Mouse (Mus musculus): ENCODE measurements around the gene Zfyve26.
A peak's percentile ranks its signal among the peaks of the same experiment; 100 is the strongest.
"Not testable (repeated sequence)": the region's sequence is repeated elsewhere in the genome, so short reads cannot be mapped to it uniquely, and the experiment has no call there.

Gene Zfyve26

GRCm38 (mm10) chr12:79260154-79260553 lies 36.0 kb downstream of the Zfyve26 start:
- no peak for DNase-seq (ENCODE audit: low spot score)

- DNase-seq (ENCODE audit: low spot score): no peak
Observed at GRCm38 (mm10) chr12:79254975-79255374, 41.1 kb downstream of the Zfyve26 start.

GRCm38 (mm10) chr12:79253294-79254053 lies 42.6 kb downstream of the Zfyve26 start:
- no peak for DNase-seq (ENCODE audit: low spot score)

- DNase-seq (ENCODE audit: low spot score): no peak
Observed at GRCm38 (mm10) chr12:79248110-79248509, 48.0 kb downstream of the Zfyve26 start.

- no peak for DNase-seq (ENCODE audit: low spot score)
Observed at GRCm38 (mm10) chr12:79242921-79243320, 53.2 kb downstream of the Zfyve26 start.

- DNase-seq (ENCODE audit: low spot score): no peak
Observed at GRCm38 (mm10) chr12:79241985-79242384, 54.1 kb downstream of the Zfyve26 start.

GRCm38 (mm10) chr12:79235485-79236080 lies 60.5 kb downstream of the Zfyve26 start:
- DNase-seq (ENCODE audit: low spot score): peak; percentile 22

- DNase-seq (ENCODE audit: low spot score): no peak
Observed at GRCm38 (mm10) chr12:79217511-79217910, 78.6 kb downstream of the Zfyve26 start.

- DNase-seq (ENCODE audit: low spot score): no peak
Observed at GRCm38 (mm10) chr12:79211447-79211846, 84.7 kb downstream of the Zfyve26 start.

GRCm38 (mm10) chr12:79208703-79209464 lies 87.2 kb downstream of the Zfyve26 start, which contains the start of gene Rdh12:
Gene Rdh12 (plus strand): TSS chr12:79208914.
- peak; percentile 35 for DNase-seq (ENCODE audit: low spot score)

- no peak for DNase-seq (ENCODE audit: low spot score)
Observed at GRCm38 (mm10) chr12:79201882-79202281, 94.2 kb downstream of the Zfyve26 start.

GRCm38 (mm10) chr12:79197105-79197504 lies 99.0 kb downstream of the Zfyve26 start:
- peak; percentile 37 for DNase-seq (ENCODE audit: low spot score)

GRCm38 (mm10) chr12:79193441-79193840 lies 102.7 kb downstream of the Zfyve26 start:
- peak; percentile 72 for DNase-seq (ENCODE audit: low spot score)

GRCm38 (mm10) chr12:79192193-79192592 lies 103.9 kb downstream of the Zfyve26 start, which contains the start of gene Rdh11:
Gene Rdh11 (minus strand): TSS chr12:79192293.
- no peak for DNase-seq (ENCODE audit: low spot score)

- peak; percentile 73 for DNase-seq (ENCODE audit: low spot score)
Observed at GRCm38 (mm10) chr12:79191701-79192100, 104.4 kb downstream of the Zfyve26 start.

GRCm38 (mm10) chr12:79190931-79191673 lies 105.0 kb downstream of the Zfyve26 start:
- peak; percentile 71 for DNase-seq (ENCODE audit: low spot score)

- DNase-seq (ENCODE audit: low spot score): not testable (repeated sequence)
Observed at GRCm38 (mm10) chr12:79185160-79185559, 110.9 kb downstream of the Zfyve26 start.
